Mouse (Mus musculus) gastrocnemius, postnatal 36 days (tissue): ENCODE data around the gene Ptprb. TPM values are rescaled to one million over a fixed set of nuclear protein-coding genes. Genes with fewer than 3 reads are reported as not detected.

Experiments
- DNase-seq, 2 experiments: peaks; one replicate each; pipeline ENCODE4 v3.0.0; 2022
- intact Hi-C: fragments of 180-260 bp; cut with DNase I; formaldehyde crosslinking; loops from one replicate; pipeline ENCODE4 v1.15.1; 2025
- total RNA-seq, 2 experiments: library from RNA; stranded (reverse); gene quantifications; 2 replicates each; pipeline ENCODE4 v1.2.3; 2021

Gene Ptprb
- total RNA-seq, 2 experiments from 2014 or later = 26.0 to 27.8 TPM

DNA sequence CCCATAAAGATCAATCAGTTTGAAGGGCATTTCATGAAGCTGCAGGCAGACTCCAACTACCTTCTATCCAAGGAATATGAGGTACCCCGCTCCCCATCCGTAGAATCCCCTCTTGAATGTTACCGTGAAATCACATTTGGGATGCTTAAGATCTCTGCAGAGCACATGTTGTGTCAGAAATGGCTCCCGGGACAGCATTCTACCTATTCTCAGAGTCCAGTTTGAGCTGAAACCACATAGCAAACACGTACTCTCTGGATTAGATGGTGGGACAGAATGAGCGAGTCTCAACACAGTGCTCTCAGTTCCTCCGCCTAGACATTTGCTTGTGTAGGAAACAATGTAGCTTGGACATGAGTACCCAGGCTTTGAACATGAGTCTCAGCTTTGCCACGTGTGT, 87.3 kb downstream of the Ptprb start:
- intact Hi-C loops = no loop called here
- no peak for DNase-seq

DNA sequence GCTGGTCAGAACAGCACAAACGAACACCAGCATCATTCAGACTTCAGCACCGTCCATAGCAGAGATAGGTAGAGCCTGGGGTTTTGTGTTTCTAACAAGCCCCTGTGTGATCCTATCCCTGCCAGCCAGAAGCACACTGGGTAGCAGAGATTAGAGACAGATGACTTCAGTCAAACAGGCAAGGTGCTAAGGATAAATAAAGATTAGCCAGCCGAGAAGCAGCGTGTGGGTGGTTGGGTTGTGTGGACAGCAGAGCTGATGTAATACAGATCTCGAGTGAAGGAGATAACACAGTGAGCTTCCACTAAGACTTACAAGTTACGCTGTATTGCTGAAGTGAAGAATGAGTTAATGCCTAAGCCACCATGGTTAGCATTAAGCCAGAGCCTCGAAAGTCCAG, 89.4 kb downstream of the Ptprb start:
- intact Hi-C loops = no loop called here
- DNase-seq = no peak

DNA sequence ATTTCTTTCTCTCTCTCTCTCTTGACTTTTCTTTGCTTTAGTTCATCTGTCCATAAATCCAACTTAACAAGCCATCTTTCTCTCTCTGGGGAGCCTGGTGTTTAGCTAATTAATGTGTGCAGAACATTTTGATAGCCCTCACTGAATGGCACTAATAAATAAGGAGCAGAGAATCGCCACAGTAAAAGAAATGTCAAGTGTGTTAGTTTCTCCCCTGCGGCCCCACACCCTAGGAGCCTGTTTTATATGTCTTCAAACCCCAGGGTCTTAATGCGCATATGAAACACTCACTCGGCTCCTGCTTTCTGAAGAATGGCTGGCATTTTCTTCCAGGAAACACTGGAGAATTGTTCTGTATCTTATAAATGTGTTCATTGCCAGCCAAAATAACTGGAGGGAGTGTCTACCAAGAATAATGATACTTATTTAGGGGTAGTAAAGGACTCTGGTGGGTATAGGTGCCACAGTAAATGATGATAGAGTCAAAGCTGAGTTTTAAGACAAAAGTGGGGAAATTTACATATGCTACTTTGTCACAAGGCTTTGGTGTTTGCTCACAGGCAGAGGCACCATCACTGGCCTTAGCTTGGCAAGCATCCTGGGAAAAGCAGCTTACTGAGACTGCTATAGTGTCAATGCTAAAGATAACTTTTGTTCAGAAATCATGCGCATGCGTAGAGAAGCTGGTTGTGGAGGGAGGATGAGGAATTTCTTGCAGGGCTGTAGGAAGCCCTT, 95.8 kb downstream of the Ptprb start:
- no peak for DNase-seq
- intact Hi-C loops = no loop called here

DNA sequence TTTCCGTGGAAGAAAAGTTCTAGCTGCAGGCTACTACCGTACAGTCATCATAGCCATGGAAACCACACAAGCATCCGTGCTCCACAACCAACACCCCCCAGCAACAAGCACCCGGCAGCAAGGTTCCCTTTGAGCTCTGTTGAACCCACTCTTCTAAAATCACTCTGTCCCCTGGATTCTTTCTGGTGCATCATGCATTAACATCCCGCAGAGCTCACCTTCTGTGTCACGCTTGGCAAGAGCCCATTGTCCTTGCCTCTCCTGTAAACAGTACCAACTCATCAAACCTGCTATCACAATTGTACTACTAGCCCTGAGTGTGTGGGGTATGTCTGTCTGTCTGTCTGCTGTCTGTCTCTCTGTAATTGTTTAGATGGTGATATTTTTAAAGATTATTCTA, 98.8 kb downstream of the Ptprb start:
- no peak for DNase-seq
- intact Hi-C loops = no loop called here

DNA sequence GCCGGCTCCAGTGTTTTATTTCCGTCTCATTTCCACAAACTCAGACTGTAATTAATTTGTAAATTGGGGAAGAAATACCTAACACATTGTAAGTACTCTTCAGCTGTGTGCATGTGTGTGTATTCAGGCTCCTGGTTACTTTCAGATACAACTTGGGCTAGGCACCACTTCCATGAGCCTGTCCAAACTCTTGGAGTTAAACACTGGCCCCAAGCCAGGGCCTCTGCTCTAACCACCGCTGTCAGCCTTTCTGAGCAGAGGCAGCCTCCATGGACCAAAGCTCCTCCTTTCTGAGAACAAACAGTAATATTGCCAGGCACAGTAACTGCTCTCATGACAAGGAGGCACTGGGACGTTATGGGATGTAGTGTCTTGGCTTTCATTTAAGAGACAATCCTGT, 101.5 kb downstream of the Ptprb start:
- DNase-seq = no peak
- intact Hi-C loops = no loop called here

DNA sequence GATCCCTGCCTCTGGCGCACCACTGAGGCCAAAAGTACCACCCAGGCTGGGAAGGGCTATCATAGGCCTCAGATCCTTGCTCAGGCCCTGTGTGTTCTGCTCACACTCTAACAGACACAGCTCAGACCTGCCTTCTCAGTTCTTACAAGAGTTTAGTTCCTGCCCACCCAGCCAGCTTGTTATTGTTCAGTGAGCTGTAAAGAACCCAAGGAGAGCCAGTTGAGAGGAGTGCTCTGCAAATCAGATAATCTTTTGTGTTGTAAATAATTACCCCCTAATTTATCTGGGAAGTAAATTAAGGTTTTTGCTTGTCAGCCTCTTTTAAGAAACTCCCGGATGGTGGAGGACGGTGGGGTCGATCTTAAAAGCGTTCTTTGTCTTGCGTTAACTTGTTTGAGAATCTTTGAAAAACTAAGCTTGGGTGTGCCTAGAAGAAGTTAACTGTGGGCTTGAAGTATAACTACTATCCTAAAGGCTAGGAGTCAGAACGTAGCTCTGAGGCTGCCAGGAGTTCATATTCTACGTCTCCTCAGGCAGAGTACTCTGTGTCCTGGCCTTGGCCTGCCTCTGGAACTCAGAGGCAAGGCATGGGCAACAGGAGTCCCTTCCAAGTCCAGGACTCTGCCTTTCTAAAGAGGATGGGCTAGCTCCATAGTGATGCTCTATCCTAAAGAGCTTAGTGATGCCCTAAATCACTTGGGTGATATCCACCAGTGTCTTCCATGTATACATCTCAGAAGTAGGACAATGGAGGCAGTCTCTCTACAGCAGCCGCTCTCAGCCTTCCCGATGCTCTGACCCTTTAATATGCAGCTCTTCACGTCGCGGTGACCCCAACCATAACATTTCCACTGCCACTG, 107.7 kb downstream of the Ptprb start:
- intact Hi-C loops = no loop called here
- no peak for DNase-seq

DNA sequence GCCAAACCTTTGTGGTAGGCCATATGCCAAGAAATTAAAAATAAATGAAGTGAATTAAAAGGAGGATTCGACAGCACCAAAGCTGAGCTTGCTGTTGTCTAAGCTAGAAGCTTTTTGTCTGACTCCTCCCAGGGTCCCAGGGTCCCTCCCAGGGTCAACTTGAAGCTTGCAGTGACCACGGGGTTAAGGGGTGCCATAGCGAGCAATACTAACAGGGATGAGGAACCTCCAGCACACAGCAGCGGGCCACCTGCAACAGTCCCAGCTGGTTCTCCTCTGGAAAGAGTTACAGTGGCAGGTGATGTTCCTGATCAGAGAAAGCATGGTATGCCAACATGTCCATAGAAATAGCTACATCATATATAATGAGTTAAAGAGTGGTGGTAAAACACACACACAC, 109.1 kb downstream of the Ptprb start:
- intact Hi-C loops = no loop called here
- DNase-seq = no peak

DNA sequence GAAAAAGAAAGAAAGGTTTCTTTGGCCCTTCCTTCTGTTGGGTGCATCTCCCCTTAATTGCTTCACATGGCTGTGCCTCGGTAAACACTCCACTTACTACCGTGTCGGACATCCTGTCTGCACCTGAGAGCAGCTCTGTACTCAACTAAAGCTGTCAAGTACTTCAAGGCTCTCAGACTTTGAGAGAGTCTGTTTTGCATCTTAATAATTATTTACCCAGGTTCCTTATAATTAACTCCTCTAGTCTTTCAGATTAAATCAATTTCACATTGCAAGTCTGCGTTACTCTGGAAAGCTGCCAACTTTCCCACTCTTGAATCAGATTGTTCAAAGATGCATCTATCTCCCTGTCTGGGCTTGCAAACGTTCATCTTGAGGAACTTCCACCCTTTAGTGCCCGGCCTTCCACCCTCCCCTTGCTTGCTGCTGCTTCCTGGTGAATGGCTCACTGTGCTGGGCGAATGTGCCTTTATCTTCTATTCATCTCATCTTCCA, 111.1 kb downstream of the Ptprb start:
- intact Hi-C loops = no loop called here
- DNase-seq = no peak

DNA sequence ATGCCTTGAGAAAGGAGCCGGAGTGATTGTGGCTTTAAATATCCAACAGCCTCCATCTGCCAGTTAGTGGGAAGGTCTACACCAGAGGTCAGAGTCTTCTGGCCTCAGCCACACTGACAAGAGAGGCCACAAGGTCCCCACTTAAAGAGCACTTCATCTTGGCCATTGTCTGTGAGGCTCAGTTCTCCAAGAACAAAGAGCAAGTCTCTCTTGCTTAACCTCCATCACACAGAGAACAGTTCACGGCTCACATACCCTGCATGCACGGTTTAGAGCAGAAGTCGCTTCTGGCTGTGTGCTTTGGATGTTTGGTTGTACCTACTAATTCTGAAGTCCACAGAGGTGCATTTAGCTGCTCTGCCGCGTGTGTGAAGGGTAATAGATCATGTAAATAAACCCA, 113.5 kb downstream of the Ptprb start:
- intact Hi-C loops = no loop called here
- DNase-seq = no peak

DNA sequence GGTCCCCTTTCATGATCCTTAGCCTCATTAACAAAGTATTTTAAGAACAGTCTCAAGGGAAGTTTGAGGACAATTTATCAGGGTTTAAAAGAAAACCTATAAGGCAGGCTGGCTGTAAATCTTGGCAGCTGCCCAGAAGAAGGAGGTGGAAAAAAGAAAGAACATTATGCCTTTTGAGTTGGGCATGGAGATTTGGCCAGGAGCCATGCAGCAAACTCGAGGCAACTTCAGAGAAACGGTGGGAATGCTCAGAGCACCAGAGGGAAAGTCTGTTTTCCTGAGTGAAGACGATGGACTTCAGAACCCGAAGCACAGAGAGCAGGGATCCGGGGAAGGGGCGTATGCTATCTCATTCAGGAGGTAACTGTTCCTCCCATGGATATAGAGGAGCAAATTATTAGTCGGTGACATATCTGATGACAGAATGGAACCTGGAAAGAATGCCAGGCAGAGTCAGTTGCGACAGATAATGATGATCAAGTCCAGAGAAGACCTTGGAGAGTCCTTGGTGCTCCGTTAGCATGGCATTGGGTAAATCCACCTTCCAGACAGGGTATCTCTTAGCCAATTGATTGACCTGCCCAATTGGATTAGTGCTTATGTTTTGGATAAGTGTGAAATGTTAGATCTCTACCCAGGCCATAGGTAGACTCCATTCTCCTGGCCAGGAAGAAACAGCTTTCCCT, 118.6 kb downstream of the Ptprb start:
- no peak for DNase-seq
- intact Hi-C loops = no loop called here

DNA sequence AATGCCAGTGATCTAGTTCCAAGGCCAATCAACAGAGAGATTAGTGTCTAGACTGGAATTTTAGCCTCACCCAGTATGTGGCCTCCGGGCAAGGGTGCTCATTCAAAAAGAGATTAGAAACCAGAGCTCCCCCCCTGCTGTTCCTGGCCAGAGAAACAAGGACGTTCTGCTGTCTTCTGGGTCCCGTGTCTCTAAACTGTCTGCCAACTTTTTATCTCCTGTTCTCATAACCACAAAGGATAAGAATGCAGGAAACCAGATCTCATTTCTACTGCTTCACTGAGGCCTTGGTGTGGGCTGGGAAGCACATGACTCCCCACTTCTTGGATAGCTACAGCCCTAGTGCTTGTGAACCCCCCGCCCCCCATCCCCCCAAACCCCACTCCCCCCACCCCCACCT, 119.3 kb downstream of the Ptprb start:
- intact Hi-C loops = no loop called here
- DNase-seq = no peak

DNA sequence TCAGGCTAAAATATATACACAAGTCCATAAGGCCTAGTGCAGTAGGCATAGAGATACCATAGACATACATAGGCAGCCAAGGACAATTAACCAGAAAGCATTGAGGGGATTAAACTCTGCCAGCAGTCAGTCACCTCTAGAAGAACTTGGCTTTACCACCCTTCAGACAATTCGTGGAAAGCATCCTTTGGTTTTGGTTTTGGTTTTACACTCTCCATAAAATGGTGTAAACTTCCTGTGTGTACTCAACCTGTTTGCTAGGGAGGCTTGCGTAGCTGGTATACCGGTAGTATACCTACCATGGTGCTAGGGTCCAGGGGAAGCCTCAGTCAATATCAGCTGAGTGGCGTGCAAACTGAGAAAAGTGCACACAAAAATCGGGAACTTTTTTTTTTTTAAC, 121.0 kb downstream of the Ptprb start:
- intact Hi-C loops = no loop called here
- DNase-seq = no peak

DNA sequence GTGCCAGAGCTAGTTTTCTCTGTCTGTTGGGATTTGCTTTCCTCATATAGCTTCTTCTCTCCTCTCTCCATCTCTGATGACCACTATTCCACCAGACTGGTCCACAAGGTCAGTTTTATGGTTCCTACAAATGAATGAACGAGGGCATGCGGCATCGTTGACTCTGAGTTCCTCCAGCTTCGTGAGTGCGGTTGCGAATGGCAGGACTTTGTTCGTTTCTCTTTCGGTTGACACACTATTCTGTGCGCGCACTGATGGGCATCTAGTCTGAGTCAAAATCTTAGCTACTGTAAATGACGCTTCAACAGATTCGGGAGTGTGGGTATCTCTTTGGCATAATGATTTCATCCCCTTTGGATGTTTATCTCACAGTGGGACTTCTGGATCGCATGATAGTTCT, 121.6 kb downstream of the Ptprb start:
- intact Hi-C loops = no loop called here
- no peak for DNase-seq

DNA sequence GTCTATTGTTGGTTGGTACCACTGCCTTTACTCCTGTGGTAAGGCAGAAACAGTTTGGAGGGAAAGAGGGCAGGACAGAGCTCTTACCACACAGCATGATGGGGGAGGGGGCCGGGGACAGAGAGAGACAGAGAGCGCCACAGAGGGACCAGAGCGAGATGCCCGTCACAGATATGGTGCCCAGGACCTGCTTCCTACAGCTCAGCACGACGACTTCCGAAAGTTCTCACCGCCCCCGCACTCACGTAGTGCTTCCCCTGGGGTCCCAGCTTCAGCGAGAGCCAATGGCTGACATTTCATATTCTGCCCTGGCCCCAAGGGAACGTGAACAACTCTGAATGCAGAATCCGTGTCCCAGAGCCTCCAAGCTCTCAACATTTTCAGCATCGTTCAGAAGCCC, 122.2 kb downstream of the Ptprb start:
- no peak for DNase-seq
- intact Hi-C loops = no loop called here

DNA sequence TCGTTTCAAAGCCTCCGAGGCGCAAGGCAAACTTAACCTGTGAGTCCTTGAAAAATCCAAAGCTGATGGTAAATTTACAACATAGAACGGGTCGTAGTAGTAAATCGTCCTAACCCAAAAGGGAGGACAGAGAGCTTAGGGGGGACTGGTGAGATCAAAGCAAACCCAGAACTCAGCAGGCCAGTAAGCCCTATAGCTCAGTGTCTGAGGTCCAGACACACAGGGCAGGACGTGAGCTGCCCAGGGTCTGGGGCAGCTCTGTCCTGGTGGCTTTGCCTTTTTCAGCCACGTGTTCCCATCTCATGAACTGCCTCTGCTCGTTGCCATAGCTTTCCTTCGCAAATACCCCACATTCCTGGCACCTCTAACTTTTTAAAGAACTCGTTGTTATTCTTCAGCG, 122.7 kb downstream of the Ptprb start:
- no peak for DNase-seq
- intact Hi-C loops = no loop called here

DNA sequence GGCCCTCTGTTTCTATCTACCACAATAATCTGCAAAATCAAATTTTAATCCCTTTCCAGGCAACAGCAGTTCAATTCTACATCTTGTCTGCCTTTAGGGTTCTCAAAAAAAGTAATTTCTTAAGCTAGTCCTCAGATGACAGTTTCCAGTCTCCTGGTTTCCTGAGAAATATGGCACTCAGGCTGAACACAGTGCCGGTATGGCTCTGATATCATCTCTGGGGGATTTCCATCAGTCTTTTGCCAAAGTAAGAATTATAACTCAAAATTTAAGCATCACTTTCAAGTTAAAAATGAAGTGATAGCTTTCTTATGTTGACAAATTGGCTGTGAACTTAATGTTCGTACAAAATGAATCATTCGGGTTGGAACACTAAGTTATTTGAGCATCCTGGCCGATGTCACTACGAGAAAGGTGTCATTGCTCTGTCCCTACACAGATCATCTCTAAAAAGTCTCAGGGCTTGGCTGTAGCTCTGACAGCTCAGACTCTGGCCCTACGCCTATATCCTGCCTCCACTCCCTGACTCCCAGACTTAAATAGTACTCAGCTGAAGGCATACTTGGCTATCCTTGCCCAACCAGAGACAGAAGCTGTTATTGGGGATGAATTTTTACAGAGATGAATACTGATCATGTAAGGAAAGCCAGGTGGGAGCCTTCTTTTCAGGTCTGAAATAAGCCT, 127.6 kb downstream of the Ptprb start:
- DNase-seq = no peak
- intact Hi-C loops = no loop called here

DNA sequence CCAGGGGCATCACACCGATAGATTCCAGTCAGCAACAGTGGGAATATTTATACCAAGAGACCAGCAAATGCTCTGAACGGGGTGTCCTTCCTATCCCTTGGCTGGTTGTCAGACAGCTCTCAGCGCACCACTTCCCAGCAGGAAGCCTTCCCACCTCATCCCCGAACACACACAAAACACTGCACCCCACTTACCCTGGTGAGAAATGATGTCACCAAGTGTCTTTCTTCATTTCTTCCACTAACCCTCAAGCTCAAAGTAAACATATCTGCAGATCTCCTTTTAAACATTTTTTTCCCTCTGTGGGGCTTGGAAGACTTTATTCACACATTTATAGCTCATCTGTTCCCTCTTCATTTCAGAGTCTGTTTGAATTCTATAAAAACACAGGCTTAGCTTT, 128.4 kb downstream of the Ptprb start:
- no peak for DNase-seq
- intact Hi-C loops = no loop called here

DNA sequence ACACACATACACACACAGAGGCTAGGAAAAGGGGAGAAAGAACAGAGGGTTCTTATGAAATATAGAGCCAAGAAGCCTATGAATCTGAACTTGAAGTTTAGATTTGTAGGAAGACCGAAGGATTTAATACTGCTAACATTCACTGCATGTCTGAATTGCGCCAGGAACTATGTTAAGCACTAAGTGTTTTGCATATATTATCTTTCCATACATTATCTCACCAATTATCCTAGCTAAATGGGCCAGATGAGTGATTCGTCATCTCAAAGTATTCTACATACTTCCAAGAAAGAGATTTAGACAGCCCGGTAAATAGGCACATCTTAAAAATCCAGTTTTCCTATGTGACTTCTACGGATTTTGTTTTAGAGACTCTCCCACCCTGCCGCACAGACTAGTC, 129.7 kb downstream of the Ptprb start:
- no peak for DNase-seq
- intact Hi-C loops = no loop called here

DNA sequence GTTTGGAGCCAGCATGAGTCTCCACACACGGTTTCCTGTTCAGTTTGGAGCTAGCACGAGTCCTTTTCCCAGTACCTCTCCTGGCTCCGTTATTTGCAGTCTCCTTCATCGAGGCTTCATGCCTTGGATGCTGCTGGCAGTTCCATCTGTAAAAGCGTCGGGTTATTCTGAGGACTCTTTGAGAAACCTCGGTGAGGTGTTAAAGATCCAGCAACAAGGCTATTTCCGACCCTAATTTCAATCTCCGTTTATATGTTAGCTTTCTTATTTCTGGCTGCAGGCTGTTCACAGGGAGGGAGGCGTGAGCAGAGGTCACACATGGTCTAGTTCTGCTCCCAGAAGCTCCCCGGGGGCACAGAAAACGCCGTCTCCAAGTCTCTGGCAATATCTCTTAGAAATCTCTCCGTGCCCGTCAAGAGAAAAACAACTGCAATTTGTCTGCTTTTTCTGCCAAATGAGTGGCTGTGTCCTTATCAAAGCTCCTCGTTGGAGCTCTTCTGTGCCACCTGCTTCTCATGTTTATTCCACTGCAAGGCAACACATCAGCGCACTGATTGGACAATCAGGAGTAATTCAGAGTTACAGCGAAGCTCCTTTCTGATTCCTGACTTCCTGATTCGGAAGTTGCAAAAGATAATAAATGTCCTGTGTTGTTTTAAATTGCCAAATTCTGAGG, 132.5 kb downstream of the Ptprb start:
- DNase-seq = no peak
- intact Hi-C loops = no loop called here

DNA sequence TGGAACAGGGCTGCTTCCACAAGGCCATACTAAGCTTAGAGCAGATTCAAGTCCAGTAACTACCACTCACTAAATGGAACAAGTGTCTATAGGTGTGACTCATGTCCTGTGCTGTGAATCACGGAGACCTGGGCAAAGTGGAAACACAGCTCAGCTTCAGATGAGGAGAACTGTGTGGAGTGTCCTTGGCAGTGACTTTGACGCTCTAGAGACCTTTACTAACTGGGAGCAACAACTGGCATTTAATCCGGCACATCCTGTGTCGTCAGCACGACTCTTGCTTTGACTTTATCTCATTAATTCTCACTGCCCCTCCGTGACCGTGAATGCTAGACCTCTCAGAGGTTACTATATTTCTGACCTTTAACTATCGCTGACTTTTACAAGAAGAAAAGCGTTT, 135.5 kb downstream of the Ptprb start:
- intact Hi-C loops = no loop called here
- no peak for DNase-seq
